14 mouse cellular contexts compared by ENCODE assay signal in genomic region chr15:22577974-22578616, GRCm38 (mm10). TPM values are rescaled to one million over a fixed set of nuclear protein-coding genes. Genes with fewer than 3 reads are reported as not detected.
DNase-seq lines count a peak whose midpoint lies in the region; ATAC-seq lines count a peak whose summit lies in the region.
"Had no signal": no experiment of that assay in that cellular context is flagged by ENCODE, and none has a peak within 500 bp of the region (broad histone marks: within the 10 kb centered on the region; RNA-seq: fewer than 3 reads in every experiment).

No protein-coding gene starts in this region.

- H3K9ac ChIP-seq in forebrain, embryonic 11.5 days (ENCODE audit: low read length), result no peak overlapping the region
- no peak overlapping the region for H3K9ac ChIP-seq in forebrain, embryonic 16.5 days (replicated peaks; ENCODE audit: low read depth, low read length)
- no peak overlapping the region for H3K9ac ChIP-seq in midbrain, embryonic 11.5 days (ENCODE audit: low read length)
- no peak overlapping the region for H3K9ac ChIP-seq in midbrain, embryonic 15.5 days
- H3K9ac ChIP-seq in embryonic facial prominence, embryonic 13.5 days, result no peak overlapping the region
- H3K9ac ChIP-seq in neural tube, embryonic 11.5 days (ENCODE audit: low read length), result no peak overlapping the region

- WGBS in forebrain, embryonic 11.5 days, result 5% methylated on average over 4 of the region's 4 CpGs
- 8% methylated on average over 4 of the region's 4 CpGs for WGBS in forebrain, embryonic 16.5 days
- 6% methylated on average over 4 of the region's 4 CpGs for WGBS in midbrain, embryonic 11.5 days
- WGBS in midbrain, embryonic 15.5 days, result 15% methylated on average over 4 of the region's 4 CpGs
- WGBS in embryonic facial prominence, embryonic 13.5 days, result 2% methylated on average over 4 of the region's 4 CpGs
- WGBS in neural tube, embryonic 11.5 days, result 8% methylated on average over 4 of the region's 4 CpGs

- no peaks in the 10 kb centered on the region for H3K36me3 ChIP-seq in forebrain, embryonic 11.5 days (ENCODE audit: control insufficient read depth, insufficient read depth, low read length)
- H3K36me3 ChIP-seq in forebrain, embryonic 16.5 days (ENCODE audit: control insufficient read depth, insufficient read depth), result no peaks in the 10 kb centered on the region
- H3K36me3 ChIP-seq in midbrain, embryonic 11.5 days (ENCODE audit: control insufficient read depth, insufficient read depth, low read length), result no peaks in the 10 kb centered on the region
- no peaks in the 10 kb centered on the region for H3K36me3 ChIP-seq in midbrain, embryonic 15.5 days (replicated peaks)
- H3K36me3 ChIP-seq in embryonic facial prominence, embryonic 13.5 days, result no peaks in the 10 kb centered on the region
- no peaks in the 10 kb centered on the region for H3K36me3 ChIP-seq in neural tube, embryonic 11.5 days (ENCODE audit: control insufficient read depth, insufficient read depth, low read length)

- DNase-seq in forebrain, embryonic 11.5 days (ENCODE audit: low spot score), result no peak
- DNase-seq in midbrain, embryonic 11.5 days (ENCODE audit: low spot score, missing footprints), result no peak
- DNase-seq in neural tube, embryonic 11.5 days (ENCODE audit: low spot score), result peak; percentile 27
- DNase-seq in Muller cell, postnatal 12 days (ENCODE audit: inconsistent ontology term), result no peak
- no peak for DNase-seq in frontal cortex, postnatal 10 days (ENCODE audit: low spot score in 2 of 2)
- DNase-seq: cerebellum, adult 11-12 months; heart, postnatal 4 days; kidney, adult 9 months; lung, adult 18-20 months; right cerebral cortex, postnatal 25 days had no signal

- no peaks in the 10 kb centered on the region for H3K9me3 ChIP-seq in forebrain, embryonic 11.5 days (ENCODE audit: control insufficient read depth, low read length)
- no peaks in the 10 kb centered on the region for H3K9me3 ChIP-seq in forebrain, embryonic 16.5 days (ENCODE audit: control insufficient read depth, low read length)
- no peaks in the 10 kb centered on the region for H3K9me3 ChIP-seq in midbrain, embryonic 11.5 days (ENCODE audit: control insufficient read depth, low read length)
- no peaks in the 10 kb centered on the region for H3K9me3 ChIP-seq in midbrain, embryonic 15.5 days
- no peaks in the 10 kb centered on the region for H3K9me3 ChIP-seq in embryonic facial prominence, embryonic 13.5 days
- no peaks in the 10 kb centered on the region for H3K9me3 ChIP-seq in neural tube, embryonic 11.5 days (ENCODE audit: control insufficient read depth, low read length)

- no peak overlapping the region for H3K4me2 ChIP-seq in forebrain, embryonic 11.5 days (ENCODE audit: low read depth, low read length, severe bottlenecking)
- no peak overlapping the region for H3K4me2 ChIP-seq in forebrain, embryonic 16.5 days (ENCODE audit: low read length)
- H3K4me2 ChIP-seq in midbrain, embryonic 11.5 days, result no peak overlapping the region
- no peak overlapping the region for H3K4me2 ChIP-seq in midbrain, embryonic 15.5 days
- no peak overlapping the region for H3K4me2 ChIP-seq in embryonic facial prominence, embryonic 13.5 days
- no peak overlapping the region for H3K4me2 ChIP-seq in neural tube, embryonic 11.5 days (ENCODE audit: low read depth)

- H3K27me3 ChIP-seq in forebrain, embryonic 11.5 days (ENCODE audit: control insufficient read depth, insufficient read depth, low read length), result no peaks in the 10 kb centered on the region
- H3K27me3 ChIP-seq in forebrain, embryonic 16.5 days (replicated peaks; ENCODE audit: control insufficient read depth, insufficient read depth, low read length), result no peaks in the 10 kb centered on the region
- no peaks in the 10 kb centered on the region for H3K27me3 ChIP-seq in midbrain, embryonic 11.5 days (ENCODE audit: control insufficient read depth, insufficient read depth, low read length)
- no peaks in the 10 kb centered on the region for H3K27me3 ChIP-seq in midbrain, embryonic 15.5 days (replicated peaks)
- no peaks in the 10 kb centered on the region for H3K27me3 ChIP-seq in embryonic facial prominence, embryonic 13.5 days
- no peaks in the 10 kb centered on the region for H3K27me3 ChIP-seq in neural tube, embryonic 11.5 days (ENCODE audit: control insufficient read depth, insufficient read depth, low read length)
- H3K27me3 ChIP-seq: megakaryocyte, embryonic 14.5 days had no signal

- H3K4me3 ChIP-seq in forebrain, embryonic 11.5 days (ENCODE audit: low read depth, low read length), result no peak overlapping the region
- H3K4me3 ChIP-seq in forebrain, embryonic 16.5 days (replicated peaks; ENCODE audit: low read length), result no peak overlapping the region
- H3K4me3 ChIP-seq in midbrain, embryonic 11.5 days (ENCODE audit: low read depth, low read length), result no peak overlapping the region
- no peak overlapping the region for H3K4me3 ChIP-seq in midbrain, embryonic 15.5 days
- H3K4me3 ChIP-seq in embryonic facial prominence, embryonic 13.5 days, result no peak overlapping the region
- no peak overlapping the region for H3K4me3 ChIP-seq in neural tube, embryonic 11.5 days (ENCODE audit: low read depth, low read length)
- H3K4me3 ChIP-seq: megakaryocyte, embryonic 14.5 days had no signal

- no peak overlapping the region for H3K27ac ChIP-seq in forebrain, embryonic 11.5 days (ENCODE audit: low read depth, low read length)
- H3K27ac ChIP-seq in forebrain, embryonic 16.5 days (ENCODE audit: low read length), result no peak overlapping the region
- no peak overlapping the region for H3K27ac ChIP-seq in midbrain, embryonic 11.5 days (ENCODE audit: low read depth, low read length)
- no peak overlapping the region for H3K27ac ChIP-seq in midbrain, embryonic 15.5 days
- no peak overlapping the region for H3K27ac ChIP-seq in embryonic facial prominence, embryonic 13.5 days
- H3K27ac ChIP-seq in neural tube, embryonic 11.5 days (ENCODE audit: low read depth, low read length), result no peak overlapping the region

- peak; percentile 66 for ATAC-seq in forebrain, embryonic 11.5 days (replicated peaks; ENCODE audit: low FRiP score)
- no peak for ATAC-seq in forebrain, embryonic 16.5 days
- ATAC-seq in midbrain, embryonic 11.5 days (ENCODE audit: low FRiP score), result peak; percentile 86
- ATAC-seq in midbrain, embryonic 15.5 days (replicated peaks), result no peak; the same call in 1 of the 2 replicates
- peak; percentile 52; the same call in 1 of the 2 replicates for ATAC-seq in embryonic facial prominence, embryonic 13.5 days (ENCODE audit: insufficient number of reproducible peaks, insufficient read depth, low FRiP score, low TSS enrichment, low read depth)
- ATAC-seq in neural tube, embryonic 11.5 days (ENCODE audit: insufficient read depth, low FRiP score, low TSS enrichment), result no peak; the same call in 1 of the 2 replicates

- no peaks in the 10 kb centered on the region for H3K4me1 ChIP-seq in forebrain, embryonic 11.5 days (replicated peaks; ENCODE audit: control insufficient read depth, insufficient read depth, low read length)
- no peaks in the 10 kb centered on the region for H3K4me1 ChIP-seq in forebrain, embryonic 16.5 days (replicated peaks; ENCODE audit: control insufficient read depth, insufficient read depth, low read length)
- no peaks in the 10 kb centered on the region for H3K4me1 ChIP-seq in midbrain, embryonic 11.5 days (ENCODE audit: control insufficient read depth, insufficient read depth, low read length)
- no peaks in the 10 kb centered on the region for H3K4me1 ChIP-seq in midbrain, embryonic 15.5 days
- H3K4me1 ChIP-seq in embryonic facial prominence, embryonic 13.5 days, result 0 out of 2 replicates have a peak, but pooled peaks cover 3% of the 10 kb centered on the region
- no peaks in the 10 kb centered on the region for H3K4me1 ChIP-seq in neural tube, embryonic 11.5 days (ENCODE audit: control insufficient read depth, insufficient read depth, low read length)
- H3K4me1 ChIP-seq: megakaryocyte, embryonic 14.5 days had no signal

RNA-seq across cellular contexts. Expression of gene Cdh18, which starts 29.3 kb away (rescaled TPM):
- 0.11 and 0.52 TPM in 2 replicates for polyA plus RNA-seq in forebrain, embryonic 11.5 days (2014; fragmentation: Nextera tagmentation; extraction: Ambion mirVana)
- polyA plus RNA-seq in forebrain, embryonic 16.5 days (2015; fragmentation: Nextera tagmentation; extraction: Ambion mirVana), result 2.7 and 6.0 TPM in 2 replicates
- 0.42 and 0.57 TPM in 2 replicates for polyA plus RNA-seq in midbrain, embryonic 11.5 days (2014; fragmentation: Nextera tagmentation; extraction: Ambion mirVana)
- polyA plus RNA-seq in midbrain, embryonic 15.5 days (2015; fragmentation: Nextera tagmentation; extraction: Ambion mirVana), result 8.3 and 10.6 TPM in 2 replicates
- 3.2 and 3.9 TPM in 2 replicates for polyA plus RNA-seq in embryonic facial prominence, embryonic 13.5 days (2015; fragmentation: Nextera tagmentation; extraction: Ambion mirVana)
- polyA plus RNA-seq in neural tube, embryonic 11.5 days (2014; fragmentation: Nextera tagmentation; extraction: Ambion mirVana), result 0.68 and 0.99 TPM in 2 replicates

Comparison
In these comparisons a context has a peak if more than half of its experiments do, and no peak if none do; other contexts are left out.
1. ATAC-seq: peak in forebrain, embryonic 11.5 days (single experiment), midbrain, embryonic 11.5 days (single experiment) and embryonic facial prominence, embryonic 13.5 days (single experiment); none in forebrain, embryonic 16.5 days (single experiment), midbrain, embryonic 15.5 days (single experiment) and neural tube, embryonic 11.5 days (single experiment).